In the genomic region with DNA sequence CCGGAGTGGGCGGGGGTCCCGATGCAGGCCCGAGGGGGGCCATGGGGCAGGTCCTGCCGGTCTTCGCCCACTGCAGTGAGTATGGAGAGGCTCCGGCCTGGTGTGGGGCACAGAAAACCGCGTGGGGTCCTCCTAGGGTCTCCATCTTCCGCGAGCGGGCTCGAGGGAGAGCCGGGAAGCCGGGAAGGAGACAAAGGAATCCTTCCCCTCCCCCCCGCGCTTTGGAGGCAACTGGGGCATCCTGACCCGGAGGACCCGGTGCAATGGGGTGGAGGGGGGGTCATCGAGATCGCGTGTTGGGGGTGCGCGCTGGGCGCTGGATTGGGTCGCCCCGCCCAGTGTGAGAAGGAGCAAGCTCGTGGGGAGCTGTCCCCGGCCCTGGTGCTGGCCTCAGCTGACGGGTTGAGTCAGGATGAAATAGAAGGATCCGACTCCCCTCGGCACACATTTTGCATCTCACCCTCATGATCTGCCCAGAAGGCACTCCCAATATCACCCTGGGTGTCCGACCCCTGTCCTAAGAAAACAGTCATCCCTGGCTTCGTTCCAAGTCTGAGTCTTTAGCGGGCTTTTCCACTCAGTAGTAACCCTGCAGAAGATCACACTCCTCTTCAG, we compare ENCODE assay signal across 8 mouse cellular contexts. TPM values are rescaled to one million over a fixed set of nuclear protein-coding genes. Genes with fewer than 3 reads are reported as not detected.
DNase-seq lines count a peak whose midpoint lies in the region; ATAC-seq and TF ChIP-seq lines count a peak whose summit lies in the region.
"Had no signal": no experiment of that assay in that cellular context is flagged by ENCODE, and none has a peak within 500 bp of the region (broad histone marks: within the 10 kb centered on the region; RNA-seq: fewer than 3 reads in every experiment).

No protein-coding gene starts in this region.

- peak overlapping the region; percentile 77 for H3K9ac ChIP-seq in ES-Bruce4 (ENCODE audit: low read depth, poor library complexity, severe bottlenecking)
- H3K9ac ChIP-seq in lung, embryonic 15.5 days, result peak overlapping the region; percentile 29

- ATAC-seq in lung, embryonic 15.5 days (ENCODE audit: borderline replicate concordance, extremely low read depth, low FRiP score, low TSS enrichment), result peak; percentile 71
- 0 out of 2 replicates have a peak, but pooled peaks have one; percentile 20 for ATAC-seq in neutrophil, adult 5-6 weeks (ENCODE audit: extremely low read depth, insufficient number of reproducible peaks, low FRiP score, poor library complexity, severe bottlenecking)

- peak; percentile 64 for DNase-seq in A20 (ENCODE audit: low read depth, low spot score)
- DNase-seq in cerebellum, adult 9-11 months, result peak; percentile 82
- peak; percentile 68 for DNase-seq in gastrocnemius, postnatal 10 days
- DNase-seq in kidney, adult 9 months, result peak; percentile 52

- WGBS in lung, embryonic 15.5 days, result 2% methylated on average over 32 of the region's 35 CpGs

- H3K27me3 ChIP-seq in ES-Bruce4 (ENCODE audit: control insufficient read depth, insufficient read depth, low read length, poor library complexity, severe bottlenecking), result no peaks in the 10 kb centered on the region
- H3K27me3 ChIP-seq in lung, embryonic 15.5 days, result peaks cover 66% of the 10 kb centered on the region

- no peaks in the 10 kb centered on the region for H3K9me3 ChIP-seq in ES-Bruce4 (replicated peaks; ENCODE audit: control insufficient read depth, insufficient read depth, low read length, poor library complexity, severe bottlenecking)
- H3K9me3 ChIP-seq in lung, embryonic 15.5 days, result no peaks in the 10 kb centered on the region

- H3K4me2 ChIP-seq in lung, embryonic 15.5 days, result peak overlapping the region; percentile 97

- H3K4me3 ChIP-seq in ES-Bruce4 (ENCODE audit: low read depth, low read length), result peak overlapping the region; percentile 66
- H3K4me3 ChIP-seq in lung, embryonic 15.5 days, result peak overlapping the region; percentile 48

- TF ChIP-seq EP300 in ES-Bruce4 (IDR thresholded peaks at IDR 0.05; ENCODE audit: insufficient read depth, low read depth, low read length), result 0 out of 2 replicates have a peak, but pooled peaks have one; percentile 29

- H3K36me3 ChIP-seq in ES-Bruce4 (ENCODE audit: control insufficient read depth, insufficient read depth, low read length, poor library complexity, severe bottlenecking), result no peaks in the 10 kb centered on the region
- no peaks in the 10 kb centered on the region for H3K36me3 ChIP-seq in lung, embryonic 15.5 days

- no peak for TF ChIP-seq CTCF in ES-Bruce4 (IDR thresholded peaks at IDR 0.05; ENCODE audit: low read depth, low read length)

- H3K4me1 ChIP-seq in ES-Bruce4 (ENCODE audit: control insufficient read depth, insufficient read depth, low read length), result no peaks in the 10 kb centered on the region
- peaks cover 20% of the 10 kb centered on the region for H3K4me1 ChIP-seq in lung, embryonic 15.5 days

- H3K27ac ChIP-seq in ES-Bruce4 (ENCODE audit: insufficient read depth, low read length), result no peak overlapping the region
- H3K27ac ChIP-seq in lung, embryonic 15.5 days, result no peak overlapping the region

- TF ChIP-seq POLR2A in ES-Bruce4 (IDR thresholded peaks at IDR 0.05; ENCODE audit: insufficient read depth, low read length), result no peak

RNA-seq across cellular contexts. Expression of gene Rtn2, which starts 0.5 kb away (rescaled TPM):
- polyA plus RNA-seq in ES-Bruce4 (2011; ENCODE audit: insufficient read depth, insufficient read length, low read depth, missing spikeins), result 14.3 and 15.3 TPM in 2 replicates
- total RNA-seq in gastrocnemius, postnatal 10 days (2021), result 100 to 1,000 TPM; 669 to 730 TPM
- polyA plus RNA-seq in lung, embryonic 15.5 days (2015; fragmentation: Nextera tagmentation; extraction: Ambion mirVana), result 10.6 and 11.4 TPM in 2 replicates
- not detected in 2 replicates for total RNA-seq in neutrophil, adult 5-6 weeks (2017)

RNA-seq across cellular contexts. Expression of gene Ppm1n, which starts 3.0 kb away (rescaled TPM):
- 5.7 and 6.1 TPM in 2 replicates for polyA plus RNA-seq in ES-Bruce4 (2011; ENCODE audit: insufficient read depth, insufficient read length, low read depth, missing spikeins)
- total RNA-seq in gastrocnemius, postnatal 10 days (2021), result not detected
- not detected in 2 replicates for polyA plus RNA-seq in lung, embryonic 15.5 days (2015; fragmentation: Nextera tagmentation; extraction: Ambion mirVana)
- total RNA-seq in neutrophil, adult 5-6 weeks (2017), result not detected in 2 replicates
- total RNA-seq: heart, adult 18-20 months had no signal

RNA-seq across cellular contexts. Expression of gene Vasp, which starts 11.3 kb away (rescaled TPM):
- 75.7 and 90.0 TPM in 2 replicates for polyA plus RNA-seq in ES-Bruce4 (2011; ENCODE audit: insufficient read depth, insufficient read length, low read depth, missing spikeins)
- 10 to 100 TPM; 35.7 to 53.5 TPM for total RNA-seq in gastrocnemius, postnatal 10 days (2021)
- polyA plus RNA-seq in lung, embryonic 15.5 days (2015; fragmentation: Nextera tagmentation; extraction: Ambion mirVana), result 115 TPM in 2 replicates
- 400 and 419 TPM in 2 replicates for total RNA-seq in neutrophil, adult 5-6 weeks (2017)

RNA-seq across cellular contexts. Expression of gene Fosb, which starts 27.0 kb away (rescaled TPM):
- 0.68 and 1.1 TPM in 2 replicates for polyA plus RNA-seq in ES-Bruce4 (2011; ENCODE audit: insufficient read depth, insufficient read length, low read depth, missing spikeins)
- 1 to 10 TPM in 1 of 2 experiments, under 1 TPM in 1; 0.80 to 1.7 TPM for total RNA-seq in gastrocnemius, postnatal 10 days (2021)
- 0.24 and 0.26 TPM in 2 replicates for polyA plus RNA-seq in lung, embryonic 15.5 days (2015; fragmentation: Nextera tagmentation; extraction: Ambion mirVana)
- total RNA-seq in neutrophil, adult 5-6 weeks (2017), result 60.5 and 64.4 TPM in 2 replicates

RNA-seq across cellular contexts. Expression of gene Opa3, which starts 54.8 kb away (rescaled TPM):
- polyA plus RNA-seq in ES-Bruce4 (2011; ENCODE audit: insufficient read depth, insufficient read length, low read depth, missing spikeins), result 22.3 and 24.8 TPM in 2 replicates
- total RNA-seq in gastrocnemius, postnatal 10 days (2021), result 10 to 100 TPM; 36.9 to 37.8 TPM
- 33.2 and 34.6 TPM in 2 replicates for polyA plus RNA-seq in lung, embryonic 15.5 days (2015; fragmentation: Nextera tagmentation; extraction: Ambion mirVana)
- 12.5 and 15.3 TPM in 2 replicates for total RNA-seq in neutrophil, adult 5-6 weeks (2017)

Comparison
In these comparisons a context has a peak if more than half of its experiments do, and no peak if none do; other contexts are left out.
1. RNA of gene Rtn2, which starts 0.5 kb away (total RNA-seq): 669 to 730 TPM in gastrocnemius, postnatal 10 days; not detected in neutrophil, adult 5-6 weeks; every median in the first group is over 100 times any median in the second.
2. Peak in every context shown above with its lines, with median percentiles within 50 percentile points of each other: DNase-seq.